Mouse (Mus musculus) left cerebral cortex, adult 2 months (tissue): ENCODE data around the gene Timm10. TPM values are rescaled to one million over a fixed set of nuclear protein-coding genes. Genes with fewer than 3 reads are reported as not detected.
A peak's percentile ranks its signal among the peaks of the same experiment; 100 is the strongest.

ENCODE experiments used
- DNase-seq, 2 experiments: peaks; one replicate each; pipeline ENCODE4 v3.0.0; 2021 to 2022; ENCODE audit warnings: low spot score in 2 of 2, mixed read lengths in 1 of 2; ENCODE audit errors: extremely low spot score in 1 of 2
- H3K27ac ChIP-seq: fragments of 200-600 bp; 2 replicates; pipeline ENCODE4 v1.8.1; 2022
- H3K4me3 ChIP-seq: fragments of 200-600 bp; 2 replicates; pipeline ENCODE4 v1.8.1; 2022
- CTCF ChIP-seq: fragments of 200-600 bp; IDR thresholded peaks from 2 replicates; pipeline ENCODE4 v1.8.1; 2022; ENCODE audit warnings: antibody characterized with exemption, mild to moderate bottlenecking, moderate library complexity
- intact Hi-C: fragments of 180-260 bp; cut with DNase I; formaldehyde crosslinking; loops from one replicate; pipeline ENCODE4 v1.15.1; 2025
- total RNA-seq, 2 experiments: library from RNA; stranded (reverse); gene quantifications; 2 replicates each; pipeline ENCODE4 v1.2.3; 2021

The Timm10 gene
- total RNA-seq, 2 experiments from 2014 or later: 49.1 to 51.3 TPM

DNA sequence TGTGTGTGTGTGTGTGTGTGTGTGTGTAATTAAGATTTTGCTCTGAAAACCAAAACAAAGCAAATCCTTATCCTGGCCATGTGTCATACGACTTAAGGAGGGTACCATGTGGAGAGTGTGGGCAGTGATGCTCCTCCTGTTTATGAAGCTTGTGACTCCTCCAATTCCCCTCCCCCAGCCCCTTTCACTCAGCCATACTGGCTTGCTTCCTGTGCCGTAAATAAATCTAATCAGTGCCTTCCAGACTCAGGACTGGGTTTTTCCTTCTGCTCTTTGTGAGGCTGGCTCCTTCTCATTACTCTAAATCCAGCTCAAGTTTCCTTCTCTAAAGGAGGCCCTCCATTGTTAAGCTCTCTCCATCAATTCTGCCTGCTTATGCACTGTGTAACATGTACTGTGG is 3.6 kb upstream of the Timm10 start:
- no peak overlapping the region for H3K4me3 ChIP-seq
- no peak for TF ChIP-seq CTCF
- intact Hi-C loops: no loop called here
- H3K27ac ChIP-seq: no peak overlapping the region
- no peak for DNase-seq

- no peak for TF ChIP-seq CTCF
- DNase-seq: no peak
- H3K27ac ChIP-seq: peak overlapping the region; percentile 66
- intact Hi-C loops: no loop called here
- H3K4me3 ChIP-seq: peak overlapping the region; percentile 62
Observed at GRCm38 (mm10) chr2:84827283-84827920, 605 bp downstream of the Timm10 start.

GRCm38 (mm10) chr2:84831666-84832391 is 5.0 kb downstream of the Timm10 start:
- H3K4me3 ChIP-seq: no peak overlapping the region
- intact Hi-C loops: loop anchor here (1.0 to 10.0 kb wide), 6 partner anchors 23 to 373 kb away; partner anchors contain the start of genes P2rx3 and Ssrp1
- DNase-seq: peak; percentile 82 to 86

GRCm38 (mm10) chr2:84837107-84837506 is 10.3 kb downstream of the Timm10 start:
- TF ChIP-seq CTCF: no peak
- Histone ChIP-seq H3K27ac (no peak overlapping the region), H3K4me3 (no peak overlapping the region)
- intact Hi-C loops: loop anchor here (10.0 kb wide), 1 partner anchor 368 kb away; no protein-coding TSS in a partner anchor
- DNase-seq: no peak

More at GRCm38 (mm10) chr2:84831666-84832391, 5.0 kb downstream of the Timm10 start:
- peak; percentile 94 for TF ChIP-seq CTCF
- peak overlapping the region; percentile 68 for H3K27ac ChIP-seq

GRCm38 (mm10) chr2:84837817-84838592 is 11.2 kb downstream of the Timm10 start:
- no peak overlapping the region for H3K27ac ChIP-seq
- intact Hi-C loops: loop anchor here (10.0 kb wide), 1 partner anchor 367 kb away; no protein-coding TSS in a partner anchor
- no peak for DNase-seq
- no peak overlapping the region for H3K4me3 ChIP-seq
- TF ChIP-seq CTCF: no peak

DNA sequence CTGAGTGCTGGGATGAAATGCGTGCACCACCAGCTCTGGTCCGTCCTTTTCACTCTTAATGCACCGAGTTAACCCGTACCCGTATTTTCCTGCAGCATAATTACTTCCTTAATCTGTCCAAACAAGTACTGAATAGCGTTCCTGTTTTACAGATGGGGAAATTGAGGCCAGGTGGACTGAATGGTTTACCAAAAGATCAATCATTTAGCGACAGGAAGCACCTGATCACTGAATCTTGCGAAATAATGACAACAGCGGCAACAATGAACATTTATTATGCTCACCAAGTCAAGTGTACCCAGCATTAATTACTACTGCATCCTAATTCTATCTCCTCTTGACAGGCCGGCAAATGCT is 11.8 kb downstream of the Timm10 start, which contains the start of gene Slc43a1:
TSS of gene Slc43a1 (plus strand) at position 258 of the 357 bp plus-strand sequence.
- TF ChIP-seq CTCF: no peak
- no peak for DNase-seq
- peak within 1 kb of the TSS; percentile 48 for H3K4me3 ChIP-seq
- intact Hi-C loops: loop anchor here (10.0 kb wide), 1 partner anchor 366 kb away; no protein-coding TSS in a partner anchor
- no peak within 1 kb of the TSS for H3K27ac ChIP-seq

DNA sequence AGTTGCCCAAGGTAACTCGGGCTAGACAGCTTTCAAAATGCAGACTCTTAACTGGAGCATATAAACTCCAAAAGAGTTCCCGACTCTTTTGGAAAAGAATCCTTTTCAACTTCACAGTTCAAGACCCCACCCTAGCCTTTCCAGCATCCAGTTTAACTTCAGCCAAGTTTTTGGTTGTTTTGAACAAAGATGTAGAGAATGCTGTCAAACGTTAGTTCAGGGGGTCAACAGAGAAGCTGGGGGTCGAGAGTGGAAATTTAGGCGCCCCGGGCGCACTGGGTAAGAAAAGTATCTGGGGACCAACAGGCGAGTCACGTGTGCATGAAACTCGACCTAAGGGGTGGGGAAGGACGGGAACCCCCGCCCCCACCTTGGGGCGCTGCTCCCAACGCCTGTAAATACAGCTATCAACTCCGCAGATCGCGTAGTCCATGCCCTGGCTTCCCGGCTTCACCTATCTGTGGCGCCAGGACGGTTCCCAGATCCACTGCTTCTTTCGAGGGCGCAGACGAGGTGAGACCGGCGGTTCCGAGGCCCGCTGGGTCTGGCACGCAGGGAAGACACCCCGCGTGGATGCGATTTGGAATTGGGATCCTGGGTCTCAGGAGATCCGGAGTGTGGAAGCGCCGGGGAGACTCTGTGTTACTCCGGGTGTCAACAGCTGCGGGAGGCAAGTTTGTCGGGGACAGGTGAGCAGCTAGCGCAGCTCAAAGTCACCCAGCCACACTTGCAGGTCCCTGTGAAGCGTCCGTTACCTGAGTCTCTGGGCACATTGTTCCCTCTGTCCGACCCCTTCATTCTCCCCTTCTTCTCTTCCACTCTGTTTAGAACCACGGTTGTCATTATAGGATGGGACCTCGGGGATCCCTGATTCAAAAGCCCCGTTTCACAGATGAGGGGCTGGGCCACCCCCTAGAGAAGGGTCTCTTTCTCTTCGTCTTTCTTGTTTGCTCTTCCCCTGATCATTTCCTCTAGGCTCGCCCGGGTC is 12.5 kb downstream of the Timm10 start:
- Histone ChIP-seq H3K4me3 (peak overlapping the region; percentile 48), H3K27ac (no peak overlapping the region)
- DNase-seq: no peak
- intact Hi-C loops: loop anchor here (10.0 kb wide), 1 partner anchor 366 kb away; no protein-coding TSS in a partner anchor
- no peak for TF ChIP-seq CTCF

DNA sequence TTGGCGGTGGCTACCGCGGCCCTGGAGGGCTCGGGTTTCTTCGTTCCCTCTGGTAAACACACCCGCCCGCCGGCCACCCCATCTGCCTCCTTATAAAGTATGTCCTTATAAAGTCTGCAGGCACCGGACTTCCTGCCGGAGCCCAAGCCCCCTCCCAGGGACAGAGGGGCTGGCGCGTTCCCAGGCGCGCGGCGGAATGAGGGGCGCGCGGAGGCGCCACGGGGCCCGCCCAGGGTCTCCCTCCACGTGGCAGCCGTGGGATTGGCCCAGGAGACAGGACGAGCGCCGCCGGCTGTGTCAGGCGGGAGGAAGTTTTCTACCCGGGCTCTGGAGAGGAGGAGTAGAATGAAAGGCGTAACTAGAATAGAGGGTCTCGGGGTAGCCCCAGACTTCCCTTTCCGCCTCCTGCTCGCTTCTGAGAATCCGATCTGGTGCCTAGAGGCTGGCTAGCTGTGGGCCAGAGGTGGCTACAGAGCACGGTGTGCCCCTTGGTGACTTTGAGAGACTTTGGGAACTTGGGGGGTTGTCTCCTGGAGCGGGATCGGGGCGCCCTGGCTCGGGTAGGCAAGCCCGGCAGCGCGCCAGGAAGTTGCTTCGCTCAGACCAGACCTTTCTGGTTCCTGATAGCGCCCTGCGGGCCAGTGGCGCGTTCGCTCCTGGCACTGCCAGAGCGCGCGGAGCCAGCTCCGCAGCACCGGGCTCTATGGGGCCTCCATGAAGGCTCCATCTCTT is 13.4 kb downstream of the Timm10 start:
- no peak overlapping the region for H3K27ac ChIP-seq
- peak overlapping the region; percentile 48 for H3K4me3 ChIP-seq
- intact Hi-C loops: no loop called here
- no peak for DNase-seq
- TF ChIP-seq CTCF: no peak

DNA sequence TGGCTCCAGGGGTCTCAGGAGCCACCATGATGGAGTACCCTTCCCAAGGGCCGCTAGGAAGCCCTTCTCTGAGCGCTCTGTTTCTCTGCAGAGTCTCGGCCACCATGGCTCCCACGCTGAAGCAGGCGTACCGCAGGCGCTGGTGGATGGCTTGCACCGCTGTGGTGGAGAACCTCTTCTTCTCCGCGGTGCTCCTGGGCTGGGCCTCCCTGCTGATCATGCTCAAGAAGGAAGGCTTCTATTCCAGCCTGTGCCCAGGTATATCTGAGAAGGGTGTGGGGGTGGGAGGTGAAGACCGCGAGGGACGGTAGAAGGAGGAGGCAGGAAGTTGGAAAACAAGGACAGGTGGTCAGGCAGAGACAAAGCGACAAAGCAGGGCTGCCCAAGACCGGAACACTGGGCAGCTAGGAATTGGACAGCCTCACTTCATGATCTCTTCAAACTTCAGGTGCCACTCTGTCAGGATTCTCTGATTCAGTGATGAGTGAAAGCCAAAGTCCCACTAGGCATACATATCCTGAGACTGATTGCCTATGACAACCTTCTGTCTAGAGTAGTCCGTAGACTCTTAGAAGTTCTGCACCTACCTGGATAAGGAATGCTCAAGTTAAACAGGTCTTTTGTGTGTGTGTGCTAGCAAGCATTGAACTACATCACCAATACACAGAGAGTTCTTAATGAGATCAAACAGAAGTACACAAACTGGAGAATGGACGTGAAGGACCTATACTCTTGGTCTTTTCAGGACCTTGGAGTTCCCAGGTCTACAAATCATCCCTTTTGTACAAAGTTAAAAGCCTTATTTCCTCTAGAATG is 14.2 kb downstream of the Timm10 start:
- intact Hi-C loops: no loop called here
- no peak for TF ChIP-seq CTCF
- DNase-seq: no peak
- Histone ChIP-seq H3K4me3 (peak overlapping the region; percentile 48), H3K27ac (no peak overlapping the region)
